In genomic region chr17:75495213-75495612, GRCm38 (mm10) we compare ENCODE assay signal across 15 mouse cellular contexts.
"Had no signal": no experiment of that assay in that cellular context is flagged by ENCODE, and none has a peak within 500 bp of the region (broad histone marks: within the 10 kb centered on the region; RNA-seq: fewer than 3 reads in every experiment).

No protein-coding gene starts in this region.

- H3K9ac ChIP-seq: neural tube, embryonic 15.5 days; stomach, embryonic 15.5 days had no signal

- H3K27me3 ChIP-seq: neural tube, embryonic 15.5 days; stomach, embryonic 15.5 days had no signal

- H3K4me1 ChIP-seq: neural tube, embryonic 15.5 days; stomach, embryonic 15.5 days had no signal

- H3K4me2 ChIP-seq: neural tube, embryonic 15.5 days; stomach, embryonic 15.5 days had no signal

- H3K36me3 ChIP-seq: neural tube, embryonic 15.5 days; stomach, embryonic 15.5 days had no signal

- DNase-seq: retina, postnatal 1 day; right cerebral cortex, adult 18-20 months; right cerebral cortex, postnatal 14 days; right cerebral cortex, postnatal 25 days; right cerebral cortex, postnatal 4 days; spleen, adult 18-20 months; thymus, adult 18-20 months; thymus, adult 2 months; thymus, postnatal 14 days; thymus, postnatal 25 days; thymus, postnatal 36 days; thymus, postnatal 4 days had no signal

- H3K9me3 ChIP-seq: neural tube, embryonic 15.5 days; stomach, embryonic 15.5 days had no signal

- H3K27ac ChIP-seq: neural tube, embryonic 15.5 days; stomach, embryonic 15.5 days; stomach, postnatal 0 days had no signal

- H3K4me3 ChIP-seq: neural tube, embryonic 15.5 days; stomach, embryonic 15.5 days had no signal
